Mouse (Mus musculus) stomach, postnatal 0 days (tissue): ENCODE results near the gene Eci3. TPM values are rescaled to one million over a fixed set of nuclear protein-coding genes. Genes with fewer than 3 reads are reported as not detected.
A peak's percentile ranks its signal among the peaks of the same experiment; 100 is the strongest.
"Not testable (repeated sequence)": the region's sequence is repeated elsewhere in the genome, so short reads cannot be mapped to it uniquely, and the experiment has no call there.

Experiments
- ATAC-seq: fragments of 200-750 bp; cut with Nextera tagmentation; 2 replicates; pipeline ENCODE4 v1.8.0; 2017; ENCODE audit not compliant: low FRiP score, low TSS enrichment
- DNase-seq: peaks from one replicate; pipeline ENCODE4 v3.0.0-alpha.2; 2016; ENCODE audit warnings: low spot score
- H3K27ac ChIP-seq: fragments of 300-500 bp; sonication (generic); replicated peaks from 2 replicates; pipeline ENCODE4 v1.5.1; 2014; ENCODE audit warnings: mild to moderate bottlenecking, control low read depth
- H3K27me3 ChIP-seq: fragments of 300-500 bp; sonication (generic); 2 replicates; pipeline ENCODE4 v1.6.1; 2014; ENCODE audit warnings: low read length; ENCODE audit not compliant: control insufficient read depth, insufficient read depth
- H3K36me3 ChIP-seq: fragments of 300-500 bp; sonication (generic); 2 replicates; pipeline ENCODE4 v1.6.1; 2014; ENCODE audit warnings: low read length, mixed read lengths; ENCODE audit not compliant: control insufficient read depth, insufficient read depth
- H3K4me1 ChIP-seq: fragments of 300-500 bp; sonication (generic); replicated peaks from 2 replicates; pipeline ENCODE4 v1.6.1; 2014; ENCODE audit warnings: antibody characterized with exemption; ENCODE audit not compliant: control insufficient read depth, insufficient read depth
- H3K4me2 ChIP-seq: fragments of 300-500 bp; sonication (generic); replicated peaks from 2 replicates; pipeline ENCODE4 v1.6.1; 2014; ENCODE audit warnings: low read depth, mild to moderate bottlenecking, control low read depth, moderate library complexity
- H3K4me3 ChIP-seq: fragments of 300-500 bp; sonication (generic); 2 replicates; pipeline ENCODE4 v1.5.1; 2014; ENCODE audit warnings: low read depth, low read length, control low read depth
- H3K9ac ChIP-seq: fragments of 300-500 bp; sonication (generic); 2 replicates; pipeline ENCODE4 v1.6.1; 2014; ENCODE audit warnings: mild to moderate bottlenecking, low read length, control low read depth, mixed read lengths
- H3K9me3 ChIP-seq: fragments of 300-500 bp; sonication (generic); 2 replicates; pipeline ENCODE4 v1.6.1; 2016; ENCODE audit warnings: low read length; ENCODE audit not compliant: control insufficient read depth
- CTCF ChIP-seq: IDR thresholded peaks from 2 replicates; pipeline ENCODE4 v1.5.1; 2016; ENCODE audit warnings: antibody characterized with exemption, low read depth, mild to moderate bottlenecking, moderate library complexity
- EP300 ChIP-seq: optimal IDR thresholded peaks from 2 replicates; pipeline ENCODE3; 2016; ENCODE audit warnings: antibody characterized with exemption
- WGBS: fragments of 180-500 bp; shearing (Covaris S2); extraction: QIAGEN DNeasy Blood & Tissue Kit; methylation state at CpG from one replicate; pipeline ENCODE4 v1.1.7; 2014; 5-methylcytosine and 5-hydroxymethylcytosine counted together
- polyA plus RNA-seq: library from polyadenylated mRNA; unstranded; fragments of >200 nt; fragmentation: Nextera tagmentation; extraction: Ambion mirVana; gene quantifications from 2 replicates; pipeline ENCODE4 v1.2.1, GENCODE M21; 2015

The Eci3 gene
- polyA plus RNA-seq, 1 experiment from 2014 or later: 1.5 TPM

- H3K27me3 ChIP-seq: no peaks in the 10 kb centered on the region
- no peak overlapping the region for H3K27ac ChIP-seq
- no peak overlapping the region for H3K4me2 ChIP-seq
- H3K9me3 ChIP-seq: no peaks in the 10 kb centered on the region
- ATAC-seq (no peak), DNase-seq (no peak)
- no peak overlapping the region for H3K4me3 ChIP-seq
- H3K36me3 ChIP-seq: no peaks in the 10 kb centered on the region
- no peaks in the 10 kb centered on the region for H3K4me1 ChIP-seq
- TF ChIP-seq EP300 (no peak), CTCF (no peak)
- no peak overlapping the region for H3K9ac ChIP-seq
- 62% methylated on average over 4 of the region's 4 CpGs for WGBS
Measured at GRCm38 (mm10) chr13:34956901-34957300, 6.7 kb downstream of the Eci3 start.

- WGBS: 86% methylated on average over 2 of the region's 2 CpGs
- not testable (repeated sequence) for H3K4me2 ChIP-seq, ATAC-seq, H3K27me3 ChIP-seq, H3K4me3 ChIP-seq, H3K27ac ChIP-seq, H3K36me3 ChIP-seq, H3K9ac ChIP-seq, DNase-seq, H3K9me3 ChIP-seq, H3K4me1 ChIP-seq
Measured at GRCm38 (mm10) chr13:34951437-34951836, 12.2 kb downstream of the Eci3 start.

GRCm38 (mm10) chr13:34942370-34942769 is 21.2 kb downstream of the Eci3 start:
- DNase-seq: no peak
- no peak for TF ChIP-seq EP300
- no peak for TF ChIP-seq CTCF
- Histone ChIP-seq H3K4me2 (no peak overlapping the region), H3K27me3 (no peaks in the 10 kb centered on the region), H3K4me1 (no peaks in the 10 kb centered on the region), H3K27ac (no peak overlapping the region), H3K9ac (no peak overlapping the region), H3K36me3 (no peaks in the 10 kb centered on the region), H3K9me3 (no peaks in the 10 kb centered on the region), H3K4me3 (no peak overlapping the region)
- no peak for ATAC-seq

- Histone ChIP-seq H3K4me3 (no peak overlapping the region), H3K36me3 (no peaks in the 10 kb centered on the region), H3K9me3 (no peaks in the 10 kb centered on the region), H3K4me2 (no peak overlapping the region), H3K27me3 (no peaks in the 10 kb centered on the region), H3K9ac (no peak overlapping the region), H3K4me1 (no peaks in the 10 kb centered on the region), H3K27ac (no peak overlapping the region)
- TF ChIP-seq EP300 (no peak), CTCF (no peak)
- ATAC-seq: no peak
- no peak for DNase-seq
- 71% methylated on average over 10 of the region's 10 CpGs for WGBS
Measured at GRCm38 (mm10) chr13:34934931-34935644, 28.5 kb downstream of the Eci3 start.

- Histone ChIP-seq H3K4me2 (no peak within 1 kb of the TSS), H3K36me3 (no peaks in the 10 kb centered on the region), H3K9me3 (no peaks in the 10 kb centered on the region), H3K9ac (no peak within 1 kb of the TSS), H3K27me3 (no peaks in the 10 kb centered on the region), H3K27ac (no peak within 1 kb of the TSS), H3K4me3 (no peak within 1 kb of the TSS), H3K4me1 (no peaks in the 10 kb centered on the region)
- 75% methylated on average over 4 of the region's 4 CpGs for WGBS
- no peak for TF ChIP-seq CTCF
- TF ChIP-seq EP300: no peak
- DNase-seq (no peak), ATAC-seq (no peak)
Measured at GRCm38 (mm10) chr13:34924210-34924609, 39.4 kb downstream of the Eci3 start, which contains the start of the genes Fam217a and 4933417A18Rik. TSS of gene Fam217a (minus strand) at chr13:34924310. TSS of gene 4933417A18Rik (plus strand) at chr13:34924409.

- Histone ChIP-seq H3K4me1 (no peaks in the 10 kb centered on the region), H3K9ac (peak overlapping the region; percentile 45), H3K4me2 (peak overlapping the region; percentile 58), H3K9me3 (no peaks in the 10 kb centered on the region), H3K27ac (no peak overlapping the region), H3K4me3 (peak overlapping the region; percentile 31), H3K27me3 (no peaks in the 10 kb centered on the region), H3K36me3 (no peaks in the 10 kb centered on the region)
- DNase-seq: peak; percentile 33
- 32% methylated on average over 37 of the region's 37 CpGs for WGBS
- peak; percentile 63; the same call in 1 of the 2 replicates for ATAC-seq
- TF ChIP-seq CTCF (no peak), EP300 (no peak)
Measured at GRCm38 (mm10) chr13:34916520-34917167, 47.0 kb downstream of the Eci3 start.
